Mouse (Mus musculus) embryo, embryonic 10 days (tissue): ENCODE data around the gene Hspb8.
"Not testable (repeated sequence)": the region's sequence is repeated elsewhere in the genome, so short reads cannot be mapped to it uniquely, and the experiment has no call there.

Experiments
- DNase-seq: peaks from one replicate; pipeline ENCODE4 v3.0.0-alpha.2; 2015; ENCODE audit warnings: low spot score

Gene Hspb8

DNA sequence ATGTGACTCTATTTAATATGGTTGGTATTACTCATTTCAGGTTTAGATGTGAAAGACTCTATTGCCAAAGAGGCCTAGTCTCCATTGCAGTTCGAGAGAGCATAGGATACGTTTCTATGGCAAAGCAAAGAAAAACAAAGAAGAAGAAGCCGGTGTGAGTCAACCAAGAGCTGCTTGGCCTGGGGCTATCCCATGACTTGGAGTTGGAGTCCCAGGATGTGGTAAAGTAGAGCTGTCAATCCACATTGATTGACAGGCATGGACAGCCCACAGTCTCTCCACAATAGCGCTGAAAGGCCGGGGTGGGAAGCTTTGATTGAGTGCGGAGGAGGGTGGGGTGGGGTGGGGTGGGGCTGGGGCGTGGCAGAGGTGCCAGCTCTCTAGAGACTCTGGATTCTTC is 10.2 kb upstream of the Hspb8 start:
- DNase-seq: no peak

- DNase-seq: no peak
Measured at GRCm38 (mm10) chr5:116426701-116427100, 4.0 kb upstream of the Hspb8 start.

GRCm38 (mm10) chr5:116425709-116426108 is 3.0 kb upstream of the Hspb8 start:
- DNase-seq: not testable (repeated sequence)

DNA sequence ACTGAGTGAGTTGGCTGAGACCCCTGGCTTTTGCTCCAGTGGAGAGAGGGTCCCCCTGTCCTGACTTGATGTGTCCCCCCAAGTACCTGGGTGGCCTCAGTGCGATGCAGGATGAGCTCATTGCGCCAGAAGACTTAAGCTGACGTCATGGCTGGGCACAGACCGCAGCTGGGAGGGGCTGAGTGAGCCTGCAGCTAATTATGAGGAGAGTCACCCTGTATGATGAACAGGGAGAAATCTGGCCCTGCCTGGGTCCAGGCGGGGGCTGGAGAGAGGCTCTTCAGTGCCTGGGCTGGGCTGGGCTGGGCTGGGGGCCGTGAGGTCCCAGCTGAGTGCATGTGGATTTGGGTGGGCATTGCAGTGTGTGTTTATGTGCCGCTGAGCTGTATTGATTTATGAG is 2.6 kb upstream of the Hspb8 start:
- DNase-seq: no peak

DNA sequence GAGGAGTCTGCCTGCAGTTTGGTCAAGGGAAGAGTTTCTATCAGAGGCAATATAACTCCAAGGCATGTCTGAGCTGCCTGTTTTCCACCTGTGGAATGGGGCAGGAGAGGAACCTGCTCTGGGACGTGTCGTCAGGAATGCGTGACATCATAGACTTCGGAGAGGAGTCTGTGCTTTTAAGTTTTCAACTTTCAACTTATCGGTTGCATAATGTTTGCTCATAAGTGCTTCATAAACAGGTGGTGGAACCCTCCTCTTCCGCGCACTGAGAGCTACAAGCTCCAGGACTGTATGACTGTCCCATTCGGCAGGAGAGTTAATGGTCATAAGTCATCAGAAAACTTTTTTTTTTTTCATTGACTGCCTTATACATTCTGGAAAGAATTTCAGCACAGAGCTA is 1.1 kb upstream of the Hspb8 start:
- DNase-seq: no peak

DNA sequence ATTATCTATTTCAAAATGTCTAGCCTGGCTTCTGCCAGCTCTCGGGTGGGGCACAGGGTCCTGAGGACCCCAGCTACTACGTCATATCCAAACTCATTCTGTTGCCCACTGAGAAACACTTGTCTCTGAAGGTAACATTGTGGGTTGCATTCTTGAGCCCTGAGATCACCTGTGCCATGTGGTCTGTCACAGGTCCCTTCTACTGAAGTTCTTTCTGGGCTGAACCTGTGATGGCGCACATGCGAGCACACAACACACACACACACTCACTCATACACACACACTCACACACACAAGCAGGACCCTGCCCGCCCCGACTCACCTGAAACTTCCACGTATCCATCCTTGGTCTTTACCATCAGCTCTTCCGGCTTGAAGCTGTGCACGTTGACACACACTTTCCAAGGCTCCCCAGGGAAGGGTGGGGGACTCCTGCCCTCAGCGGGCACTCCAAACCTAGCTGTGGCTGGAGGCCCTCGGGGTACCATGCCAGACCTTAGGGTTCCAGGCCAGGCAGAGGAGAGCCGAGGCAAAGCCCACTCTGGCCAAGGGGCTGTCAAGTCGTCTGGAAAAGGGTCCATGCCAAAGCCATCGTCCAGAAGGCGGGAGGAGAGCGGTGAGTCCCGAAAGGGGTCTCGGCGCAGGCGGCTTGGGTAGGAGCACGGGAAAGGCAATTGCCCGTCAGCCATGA is 728 bp downstream of the Hspb8 start:
- DNase-seq: no peak

GRCm38 (mm10) chr5:116420759-116421225 is 1.9 kb downstream of the Hspb8 start:
- peak; percentile 49 for DNase-seq

- DNase-seq: no peak
Measured at GRCm38 (mm10) chr5:116420213-116420612, 2.5 kb downstream of the Hspb8 start.

DNA sequence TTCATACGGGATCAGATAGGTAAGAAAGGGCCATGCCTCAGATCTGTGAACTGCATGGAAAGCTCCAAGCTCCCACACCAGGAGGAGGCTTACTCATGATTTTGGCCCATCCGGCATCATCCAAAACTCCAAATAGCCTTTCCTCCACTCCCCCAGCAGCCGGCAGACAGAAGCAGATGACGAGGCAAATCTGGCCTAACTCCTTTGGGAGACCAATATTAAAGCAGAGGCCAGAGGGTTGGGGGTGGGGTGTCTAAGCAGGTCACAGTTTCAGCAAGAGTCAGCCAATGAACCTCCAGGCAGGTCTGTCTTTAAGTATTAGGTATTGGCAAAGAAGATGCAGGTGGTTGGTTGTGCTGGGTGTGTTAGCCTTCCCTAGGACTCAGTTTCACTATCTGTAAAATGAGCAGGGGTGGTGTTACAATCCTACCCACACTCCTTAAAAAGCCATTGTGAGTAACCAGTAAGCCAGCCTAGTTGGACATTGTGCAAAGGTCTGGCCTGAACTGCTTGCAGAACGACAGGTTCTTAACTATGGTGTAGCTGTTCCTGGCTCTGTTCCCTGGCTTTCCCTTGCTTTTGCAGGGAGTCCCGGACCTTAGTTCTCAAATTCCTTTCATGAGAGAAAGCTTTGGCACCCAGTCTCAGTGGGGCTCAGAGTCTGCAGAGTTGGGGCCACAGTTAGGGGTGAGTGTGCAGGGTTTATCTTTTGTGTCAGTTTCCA is 3.2 kb downstream of the Hspb8 start:
- no peak for DNase-seq

GRCm38 (mm10) chr5:116416208-116416607 is 6.5 kb downstream of the Hspb8 start:
- DNase-seq: no peak

DNA sequence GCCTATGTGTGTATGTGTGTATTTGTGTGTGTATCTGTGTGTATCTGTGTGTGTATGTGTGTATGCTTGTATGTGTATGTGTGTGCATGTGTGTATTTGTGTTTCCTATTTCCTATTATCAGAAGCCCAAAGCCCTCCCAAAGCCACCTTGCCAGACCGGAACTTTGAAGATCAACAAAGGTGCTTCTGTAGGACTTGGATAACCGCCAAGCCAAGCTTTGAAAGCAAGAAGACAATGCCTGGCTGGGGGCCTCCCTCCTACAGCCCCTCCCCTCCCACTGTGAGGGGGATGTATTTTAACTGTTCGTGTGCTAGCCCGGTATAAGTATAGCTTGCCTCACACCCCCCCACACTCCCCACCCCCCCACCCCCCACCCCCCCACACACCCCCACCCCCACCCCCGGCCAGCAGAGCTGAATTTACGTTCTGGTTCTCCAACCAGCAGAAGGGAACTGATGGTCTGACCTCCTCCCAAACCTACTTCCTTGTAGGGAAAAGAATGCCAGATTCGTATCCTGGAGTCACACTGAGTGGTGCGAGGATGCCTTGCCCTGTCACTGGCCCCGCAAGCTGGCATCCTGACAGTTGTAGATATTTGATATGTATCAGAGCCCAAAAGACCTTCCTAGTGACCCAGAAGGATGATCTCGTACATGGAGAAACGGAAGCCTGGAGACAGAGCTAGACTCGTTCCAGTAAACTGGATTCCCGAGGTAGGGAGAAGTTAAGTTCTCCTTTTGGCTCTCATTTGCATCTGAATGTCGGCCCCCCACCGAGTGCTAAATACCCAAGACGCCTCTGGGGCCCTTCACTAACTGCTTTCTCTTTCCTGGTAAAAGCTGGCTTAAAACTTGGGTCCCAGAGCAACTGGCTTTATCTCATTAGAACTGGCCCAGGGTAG is 12.7 kb downstream of the Hspb8 start:
- DNase-seq: no peak

- DNase-seq: no peak
Measured at GRCm38 (mm10) chr5:116408965-116409364, 13.7 kb downstream of the Hspb8 start.

DNA sequence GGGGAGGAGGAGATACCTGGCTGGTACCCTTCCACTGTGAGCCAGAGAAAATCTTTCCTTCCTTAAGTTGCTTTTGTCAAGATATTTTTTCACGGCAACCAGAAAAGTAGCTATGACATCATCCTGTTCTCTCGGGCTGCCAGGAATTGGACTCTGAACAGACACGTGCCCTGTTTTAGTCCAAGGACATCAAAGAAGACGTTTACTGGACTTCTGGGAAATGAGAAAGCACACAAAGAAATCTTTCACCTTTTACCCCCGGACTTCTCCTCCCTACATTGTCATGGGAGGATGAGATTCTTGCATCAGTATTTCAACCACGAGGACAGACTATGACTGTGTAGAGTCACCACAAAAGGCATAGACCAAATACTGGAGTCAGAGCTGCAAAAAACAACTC is 14.7 kb downstream of the Hspb8 start:
- no peak for DNase-seq

- no peak for DNase-seq
Measured at GRCm38 (mm10) chr5:116407321-116407720, 15.3 kb downstream of the Hspb8 start.

DNA sequence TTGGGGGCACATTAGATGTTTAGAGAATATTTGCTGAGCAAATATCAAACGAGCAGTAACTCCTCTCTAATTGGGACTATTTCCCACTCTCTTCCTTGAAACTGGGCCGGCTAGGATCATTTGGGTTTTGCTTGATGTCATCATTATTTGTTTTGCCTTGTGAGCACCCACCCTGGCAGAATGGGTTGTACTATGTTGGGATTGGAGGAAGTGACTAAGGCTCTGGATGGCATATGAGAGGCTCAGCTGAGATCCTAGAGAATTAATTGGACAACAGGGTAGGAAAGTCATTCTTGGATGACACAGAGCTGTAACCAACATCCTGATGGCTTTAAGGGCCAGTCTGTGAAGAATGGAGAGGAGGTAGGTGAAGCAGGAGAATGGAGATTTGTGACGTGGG is 16.2 kb downstream of the Hspb8 start:
- no peak for DNase-seq

DNA sequence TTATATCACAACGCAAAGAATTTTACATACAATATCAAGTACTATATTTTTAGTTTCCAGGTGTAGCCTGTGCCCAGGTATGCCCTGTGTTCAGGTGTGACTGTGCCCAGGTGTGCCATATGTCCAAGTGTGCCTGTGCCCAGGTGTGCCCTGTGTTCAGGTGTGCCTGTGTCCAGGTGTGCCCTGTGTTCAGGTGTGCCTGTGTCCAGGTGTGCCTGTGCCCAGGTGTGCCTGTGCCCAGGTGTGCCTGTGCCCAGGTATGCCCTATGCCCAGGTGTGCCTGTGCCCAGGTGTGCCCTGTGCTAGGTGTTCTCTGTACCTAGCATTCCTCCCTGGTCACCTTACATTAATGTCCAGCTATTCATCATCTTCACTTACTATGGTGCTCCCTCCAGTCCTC is 16.7 kb downstream of the Hspb8 start:
- no peak for DNase-seq

GRCm38 (mm10) chr5:116404063-116404462 is 18.6 kb downstream of the Hspb8 start:
- no peak for DNase-seq

- no peak for DNase-seq
Measured at GRCm38 (mm10) chr5:116400801-116401200, 21.9 kb downstream of the Hspb8 start.

- DNase-seq: no peak
Measured at GRCm38 (mm10) chr5:116400042-116400730, 22.5 kb downstream of the Hspb8 start.

GRCm38 (mm10) chr5:116396104-116396503 is 26.6 kb downstream of the Hspb8 start:
- no peak for DNase-seq

- DNase-seq: no peak
Measured at GRCm38 (mm10) chr5:116392603-116393002, 30.1 kb downstream of the Hspb8 start.
